Mouse (Mus musculus) MEL (cell line): ENCODE measurements around the gene Trp53rkb.
A peak's percentile ranks its signal among the peaks of the same experiment; 100 is the strongest.
"Not testable (repeated sequence)": the region's sequence is repeated elsewhere in the genome, so short reads cannot be mapped to it uniquely, and the experiment has no call there.

Experiments
- CHD2 ChIP-seq: IDR thresholded peaks from 2 replicates; pipeline ENCODE4 v1.6.1; 2011; ENCODE audit warnings: low read length, improper control_type of control experiment
- CTCF ChIP-seq, 3 experiments: IDR thresholded peaks in 2 of 3; conservative IDR thresholded peaks in 1 of 3; 2 replicates each; pipeline ENCODE4 v1.5.1; 2011 to 2012; ENCODE audit warnings: low read length in 3 of 3, low read depth in 2 of 3, mild to moderate bottlenecking in 2 of 3, improper control_type of control experiment in 1 of 3, inconsistent platforms in 1 of 3, mixed read lengths in 1 of 3, moderate library complexity in 1 of 3; ENCODE audit not compliant: control insufficient read depth in 1 of 3, insufficient read depth in 1 of 3, poor library complexity in 1 of 3, severe bottlenecking in 1 of 3
- EP300 ChIP-seq, 2 experiments: IDR thresholded peaks; 2 replicates each; pipeline ENCODE4 v1.6.1; 2011; ENCODE audit warnings: improper control_type of control experiment in 2 of 2, low read length in 2 of 2, low read depth in 1 of 2, mild to moderate bottlenecking in 1 of 2
- GABPA ChIP-seq: IDR thresholded peaks from 2 replicates; pipeline ENCODE4 v1.6.1; 2012; ENCODE audit warnings: low read depth, mild to moderate bottlenecking, inconsistent platforms, low read length, improper control_type of control experiment, moderate library complexity
- MAFK ChIP-seq: IDR thresholded peaks from 2 replicates; pipeline ENCODE4 v1.6.1; 2011; ENCODE audit warnings: low read depth, mild to moderate bottlenecking, low read length, improper control_type of control experiment, borderline replicate concordance
- MEF2A ChIP-seq: IDR thresholded peaks from 2 replicates; pipeline ENCODE4 v1.6.1; 2014; ENCODE audit warnings: low read depth, mild to moderate bottlenecking, inconsistent platforms, low read length, improper control_type of control experiment; ENCODE audit not compliant: poor library complexity, insufficient replicate concordance, severe bottlenecking; ENCODE audit errors: extremely low read depth
- MXI1 ChIP-seq: IDR thresholded peaks from 2 replicates; pipeline ENCODE4 v1.6.1; 2011; ENCODE audit warnings: mild to moderate bottlenecking, low read depth, low read length, improper control_type of control experiment
- MYB ChIP-seq: IDR thresholded peaks from 2 replicates; pipeline ENCODE4 v1.6.1; 2011; ENCODE audit warnings: mild to moderate bottlenecking, low read depth, low read length, improper control_type of control experiment
- POLR2A ChIP-seq, 2 experiments: IDR thresholded peaks; 2 replicates each; pipeline ENCODE4 v1.6.1; 2011 to 2012; ENCODE audit warnings: low read length in 2 of 2, mild to moderate bottlenecking in 2 of 2, control low read depth in 1 of 2, improper control_type of control experiment in 1 of 2, low read depth in 1 of 2, moderate library complexity in 1 of 2; ENCODE audit not compliant: control insufficient read depth in 1 of 2, insufficient read depth in 1 of 2, poor library complexity in 1 of 2
- TAL1 ChIP-seq: IDR thresholded peaks from 2 replicates; pipeline ENCODE4 v1.6.1; 2012; ENCODE audit warnings: mild to moderate bottlenecking, inconsistent platforms, low read length, moderate library complexity, mixed read lengths
- ZMIZ1 ChIP-seq: IDR thresholded peaks from 2 replicates; pipeline ENCODE4 v1.6.1; 2012; ENCODE audit warnings: low read depth, mild to moderate bottlenecking, inconsistent platforms, low read length, improper control_type of control experiment, moderate library complexity

DNA sequence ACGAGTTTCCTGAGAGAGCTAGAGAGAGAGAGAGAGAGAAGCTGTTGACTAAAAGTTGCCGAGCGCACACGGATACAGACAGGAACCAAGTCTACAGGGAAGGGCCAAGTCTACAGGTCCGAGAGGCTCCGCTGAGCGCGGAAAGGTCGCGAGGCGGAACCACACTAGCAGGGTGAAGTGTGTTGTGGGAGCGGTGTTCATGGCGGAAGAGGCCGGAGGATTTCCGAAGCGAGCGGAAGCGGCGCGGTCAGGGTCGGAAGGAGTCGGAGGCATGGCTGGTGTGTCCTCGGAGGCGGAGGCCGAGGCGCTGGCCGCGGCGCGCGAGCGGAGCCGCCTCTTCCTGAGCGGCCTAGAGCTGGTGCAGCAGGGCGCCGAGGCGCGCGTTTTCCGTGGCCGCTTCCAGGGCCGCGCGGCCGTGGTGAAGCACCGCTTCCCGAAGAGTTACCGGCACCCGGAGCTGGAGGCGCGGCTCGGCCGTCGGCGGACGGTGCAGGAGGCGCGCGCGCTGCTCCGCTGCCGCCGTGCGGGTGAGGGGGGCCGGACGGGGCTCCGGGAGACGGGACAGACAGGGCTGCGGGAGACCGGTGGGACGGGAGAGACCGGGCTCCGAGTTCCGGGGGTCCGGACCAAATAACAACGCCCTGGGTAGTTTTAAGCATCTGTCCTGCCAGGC, 1.3 kb downstream of the Trp53rkb start:
- TF ChIP-seq MAFK; EP300 (IDR thresholded peaks at IDR 0.05; ENCODE audit: low read depth in 1 of 2, low read length in 2 of 2); CTCF (IDR thresholded peaks at IDR 0.05 in 2 of 3, conservative IDR thresholded peaks at IDR 0.05 in 1 of 3; ENCODE audit: control insufficient read depth in 1 of 3, insufficient read depth in 1 of 3, low read depth in 2 of 3, low read length in 3 of 3, poor library complexity in 1 of 3, severe bottlenecking in 1 of 3); GABPA; MEF2A; TAL1; MYB; CHD2: not testable (repeated sequence)
- TF ChIP-seq MXI1 (peak; percentile 91), ZMIZ1 (0 out of 2 replicates have a peak, but pooled peaks have one; percentile 51), POLR2A (IDR thresholded peaks at IDR 0.05; ENCODE audit: control insufficient read depth in 1 of 2, insufficient read depth in 1 of 2, low read depth in 1 of 2, low read length in 2 of 2, poor library complexity in 1 of 2) (peak; percentile 68 to 82; a peak in 3 of 4 replicates)
